Mouse (Mus musculus) lung, adult 2 months (tissue): ENCODE data around the gene Pitpnb.

Experiments
- CTCF ChIP-seq: fragments of 200-500 bp; IDR thresholded peaks from 2 replicates; pipeline ENCODE4 v1.5.1; 2011; ENCODE audit warnings: mild to moderate bottlenecking, low read length, control low read depth; ENCODE audit not compliant: insufficient read depth
- POLR2A ChIP-seq: fragments of 200-500 bp; IDR thresholded peaks from 2 replicates; pipeline ENCODE4 v1.6.1; 2011; ENCODE audit warnings: low read depth, mild to moderate bottlenecking, control low read depth, low read length, borderline replicate concordance; ENCODE audit errors: extremely low read depth

DNA sequence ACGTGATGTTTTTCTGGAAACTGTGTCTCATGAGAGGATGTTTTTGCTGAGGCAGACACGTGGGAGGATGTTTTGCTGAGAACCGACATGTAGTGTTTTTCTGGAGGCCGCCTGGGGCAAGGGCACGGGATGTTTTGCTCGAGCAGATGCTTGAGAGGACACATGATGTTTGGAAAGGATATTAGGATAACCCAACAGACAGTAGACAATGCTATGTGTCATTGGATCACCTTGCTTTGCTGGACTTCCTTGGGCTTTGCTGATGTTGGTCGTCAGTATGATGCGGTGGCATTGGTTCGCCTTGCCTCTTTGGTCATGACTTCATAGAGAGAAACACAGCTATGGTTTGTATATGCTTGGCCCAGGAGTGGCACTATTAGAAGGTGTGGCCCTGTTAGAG, 16.7 kb upstream of the Pitpnb start:
- TF ChIP-seq POLR2A (no peak), CTCF (no peak)
